In genomic region chr1:168431711-168432231, GRCm38 (mm10) we compare ENCODE assay signal across 8 mouse cellular contexts. TPM values are rescaled to one million over a fixed set of nuclear protein-coding genes. Genes with fewer than 3 reads are reported as not detected.
DNase-seq lines count a peak whose midpoint lies in the region; ATAC-seq and TF ChIP-seq lines count a peak whose summit lies in the region.

No protein-coding gene starts in this region.

- H3K36me3 ChIP-seq in hindbrain, embryonic 14.5 days (replicated peaks; ENCODE audit: control insufficient read depth, insufficient read depth) = no peaks in the 10 kb centered on the region
- no peaks in the 10 kb centered on the region; the same call in 1 of the 2 replicates for H3K36me3 ChIP-seq in stomach, embryonic 14.5 days (ENCODE audit: control insufficient read depth, insufficient read depth, low read length)

- TF ChIP-seq POLR2A in embryonic fibroblast, embryonic 13.5 days (IDR thresholded peaks at IDR 0.05; ENCODE audit: low read depth, low read length) = peak; percentile 94

- peak; percentile 80 to 82 for DNase-seq in left cerebral cortex, postnatal 36 days (ENCODE audit: low spot score in 2 of 2)
- DNase-seq in left cerebral cortex, adult 11 months (ENCODE audit: low spot score) = no peak
- peak; percentile 88 for DNase-seq in adrenal gland, postnatal 25 days
- no peak for DNase-seq in hindbrain, embryonic 14.5 days (ENCODE audit: low spot score)
- no peak for DNase-seq in left cerebral cortex, postnatal 4 days

- peak; percentile 92 for ATAC-seq in hindbrain, embryonic 14.5 days (ENCODE audit: low FRiP score)
- peak; percentile 30 for ATAC-seq in megakaryocyte, adult 5-6 weeks (ENCODE audit: poor library complexity, severe bottlenecking)
- peak; percentile 85 for ATAC-seq in stomach, embryonic 14.5 days (ENCODE audit: insufficient number of reproducible peaks, insufficient read depth, low FRiP score, low read depth)

- H3K4me3 ChIP-seq in embryonic fibroblast, embryonic 13.5 days (ENCODE audit: insufficient read depth, low read length) = peak overlapping the region; percentile 99
- peak overlapping the region; percentile 71 for H3K4me3 ChIP-seq in hindbrain, embryonic 14.5 days (replicated peaks; ENCODE audit: low read length)
- H3K4me3 ChIP-seq in stomach, embryonic 14.5 days (ENCODE audit: low read depth, low read length) = peak overlapping the region; percentile 71

- H3K4me1 ChIP-seq in embryonic fibroblast, embryonic 13.5 days (ENCODE audit: control insufficient read depth, insufficient read depth, low read length) = no peaks in the 10 kb centered on the region
- H3K4me1 ChIP-seq in hindbrain, embryonic 14.5 days (replicated peaks; ENCODE audit: control insufficient read depth, insufficient read depth, low read length) = 0 out of 2 replicates have a peak, but pooled peaks cover 14% of the 10 kb centered on the region
- peaks cover 9% of the 10 kb centered on the region; the same call in 1 of the 2 replicates for H3K4me1 ChIP-seq in stomach, embryonic 14.5 days (ENCODE audit: control insufficient read depth, insufficient read depth, low read length)

- H3K27me3 ChIP-seq in hindbrain, embryonic 14.5 days (ENCODE audit: control insufficient read depth, insufficient read depth, low read length) = no peaks in the 10 kb centered on the region
- H3K27me3 ChIP-seq in stomach, embryonic 14.5 days (ENCODE audit: control insufficient read depth, insufficient read depth, low read length) = no peaks in the 10 kb centered on the region

- peak overlapping the region; percentile 67 for H3K4me2 ChIP-seq in hindbrain, embryonic 14.5 days (replicated peaks)
- peak overlapping the region; percentile 50 for H3K4me2 ChIP-seq in stomach, embryonic 14.5 days (replicated peaks; ENCODE audit: low read depth, low read length)

- WGBS in hindbrain, embryonic 14.5 days = under 1% methylated on average over 14 of the region's 14 CpGs
- WGBS in stomach, embryonic 14.5 days = under 1% methylated on average over 14 of the region's 14 CpGs

- peak overlapping the region; percentile 94 for H3K9ac ChIP-seq in hindbrain, embryonic 14.5 days
- H3K9ac ChIP-seq in stomach, embryonic 14.5 days (replicated peaks; ENCODE audit: low read depth, low read length) = peak overlapping the region; percentile 94

- intact Hi-C loops in left cerebral cortex, postnatal 36 days (cut with DNase I) = loop anchor here (2.0 to 5.0 kb wide), 4 partner anchors 41 to 915 kb away; no protein-coding TSS in a partner anchor
- intact Hi-C loops in left cerebral cortex, postnatal 4 days (cut with DNase I) = loop anchor here (5.0 to 10.0 kb wide), 3 partner anchors 103 to 246 kb away; no protein-coding TSS in a partner anchor

- TF ChIP-seq CTCF in embryonic fibroblast, embryonic 13.5 days (IDR thresholded peaks at IDR 0.05; ENCODE audit: borderline replicate concordance, insufficient read depth, low read length) = no peak

- H3K9me3 ChIP-seq in hindbrain, embryonic 14.5 days (ENCODE audit: control insufficient read depth, low read length) = no peaks in the 10 kb centered on the region
- H3K9me3 ChIP-seq in stomach, embryonic 14.5 days (ENCODE audit: control insufficient read depth, low read depth, low read length) = no peaks in the 10 kb centered on the region

- peak overlapping the region; percentile 97 for H3K27ac ChIP-seq in embryonic fibroblast, embryonic 13.5 days (ENCODE audit: insufficient read depth, low read length)
- peak overlapping the region; percentile 98 for H3K27ac ChIP-seq in hindbrain, embryonic 14.5 days
- H3K27ac ChIP-seq in stomach, embryonic 14.5 days (ENCODE audit: low read length) = peak overlapping the region; percentile 99

RNA-seq across cellular contexts. Expression of gene Pbx1, which starts 0.3 kb away (rescaled TPM):
- total RNA-seq in left cerebral cortex, postnatal 36 days (2021) = 100 to 1,000 TPM; 137 to 149 TPM
- 194 and 198 TPM in 2 replicates for total RNA-seq in adrenal gland, postnatal 25 days (2021)
- 108 and 117 TPM in 2 replicates for polyA plus RNA-seq in embryonic fibroblast, embryonic 13.5 days (2011; ENCODE audit: insufficient read length, low read depth, missing spikeins)
- polyA plus RNA-seq in hindbrain, embryonic 14.5 days (2014; fragmentation: Nextera tagmentation; extraction: Ambion mirVana) = 46.3 and 48.6 TPM in 2 replicates
- total RNA-seq in megakaryocyte, adult 5-6 weeks (2015) = 11.6 and 14.0 TPM in 2 replicates
- total RNA-seq in megakaryocyte, adult 5-6 weeks (2017) = 11.2 and 17.6 TPM in 2 replicates
- polyA plus RNA-seq in stomach, embryonic 14.5 days (2014; fragmentation: Nextera tagmentation; extraction: Ambion mirVana) = 60.3 and 64.1 TPM in 2 replicates
- 100 to 1,000 TPM; 284 to 303 TPM for total RNA-seq in left cerebral cortex, postnatal 4 days (2021)

Comparison
In these comparisons a context has a peak if more than half of its experiments do, and no peak if none do; other contexts are left out.
1. DNase-seq: peak in left cerebral cortex, postnatal 36 days (2 of 2) and adrenal gland, postnatal 25 days (single experiment); none in left cerebral cortex, adult 11 months (single experiment), hindbrain, embryonic 14.5 days (single experiment) and left cerebral cortex, postnatal 4 days (single experiment).
2. ATAC-seq: peak in every context shown above with its lines; median percentile 92 in hindbrain, embryonic 14.5 days; 85 in stomach, embryonic 14.5 days; 30 in megakaryocyte, adult 5-6 weeks.
3. RNA of gene Pbx1, which starts 0.3 kb away (total RNA-seq): 284 to 303 TPM in left cerebral cortex, postnatal 4 days, 194 to 198 TPM in adrenal gland, postnatal 25 days and 137 to 149 TPM in left cerebral cortex, postnatal 36 days; 11.2 to 17.6 TPM in megakaryocyte, adult 5-6 weeks; every median in the first group is over 4 times any median in the second.
4. Peak in every context shown above with its lines, with median percentiles within 50 percentile points of each other: H3K27ac ChIP-seq and H3K4me3 ChIP-seq.